Mouse (Mus musculus) kidney, adult 2 months (tissue): ENCODE results near the gene Gm11020.

ENCODE experiments used
- CTCF ChIP-seq: fragments of 200-500 bp; conservative IDR thresholded peaks from 2 replicates; pipeline ENCODE4 v1.5.1; 2011; ENCODE audit warnings: low read depth, mild to moderate bottlenecking, control low read depth, low read length, moderate library complexity, mixed read lengths; ENCODE audit not compliant: insufficient read depth, insufficient read length
- POLR2A ChIP-seq: fragments of 200-500 bp; IDR thresholded peaks from one replicate; pipeline ENCODE4 v1.6.1; 2011; ENCODE audit warnings: low read depth, low read length, control low read depth

- TF ChIP-seq CTCF (no peak), POLR2A (no peak)
These were observed 15.4 kb downstream of the Gm11020 start for GRCm38 (mm10) chr8:104336806-104337205.
